In the genomic region with DNA sequence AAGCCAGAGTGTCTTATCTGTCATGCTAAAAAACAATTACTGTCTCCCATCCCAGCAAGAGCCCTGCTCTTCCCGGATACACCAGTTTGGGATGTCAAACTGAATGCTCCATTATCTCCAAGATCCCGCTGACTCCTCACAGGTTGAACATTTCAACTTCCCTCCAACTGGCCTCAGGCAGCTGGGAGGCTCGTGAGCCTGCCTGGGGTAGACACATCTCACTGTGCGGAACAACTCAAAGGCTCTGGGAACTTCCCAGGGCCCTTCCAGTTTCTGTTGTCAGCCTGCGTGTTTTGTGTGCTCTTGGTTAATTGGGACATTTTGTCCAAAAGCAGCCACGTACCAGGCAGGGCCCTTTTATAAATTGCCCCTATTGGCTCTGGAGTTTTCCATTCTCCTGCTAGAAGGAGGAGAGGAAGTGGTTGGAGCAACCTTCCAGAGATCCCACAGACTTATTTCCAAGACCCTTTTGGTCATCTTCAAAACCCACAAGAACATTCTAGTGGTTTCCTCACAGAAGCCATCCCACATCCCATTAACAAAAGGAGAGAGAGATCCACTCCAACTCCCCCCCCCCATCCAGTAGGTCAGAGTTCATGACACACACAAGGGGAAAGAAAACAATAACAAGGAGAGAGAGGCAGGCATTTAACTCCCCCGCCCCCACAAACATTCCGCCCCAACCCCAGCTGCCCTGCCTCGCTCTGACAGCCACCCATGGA, we compare ENCODE assay signal across 9 mouse cellular contexts.
DNase-seq lines count a peak whose midpoint lies in the region; ATAC-seq and TF ChIP-seq lines count a peak whose summit lies in the region.
"Had no signal": no experiment of that assay in that cellular context is flagged by ENCODE, and none has a peak within 500 bp of the region (broad histone marks: within the 10 kb centered on the region; RNA-seq: fewer than 3 reads in every experiment).

No protein-coding gene starts in this region.

- H3K36me3 ChIP-seq in lung, postnatal 0 days (ENCODE audit: insufficient read depth, low read length): no peaks in the 10 kb centered on the region
- no peaks in the 10 kb centered on the region for H3K36me3 ChIP-seq in hindbrain, embryonic 12.5 days
- H3K36me3 ChIP-seq in limb, embryonic 11.5 days (ENCODE audit: control insufficient read depth, insufficient read depth, low read length): no peaks in the 10 kb centered on the region
- H3K36me3 ChIP-seq in stomach, postnatal 0 days (ENCODE audit: control insufficient read depth, insufficient read depth, low read length): no peaks in the 10 kb centered on the region
- H3K36me3 ChIP-seq: heart, embryonic 15.5 days had no signal

- no peaks in the 10 kb centered on the region for H3K9me3 ChIP-seq in lung, postnatal 0 days (ENCODE audit: low read length)
- H3K9me3 ChIP-seq in hindbrain, embryonic 12.5 days (replicated peaks): no peaks in the 10 kb centered on the region
- no peaks in the 10 kb centered on the region for H3K9me3 ChIP-seq in limb, embryonic 11.5 days (ENCODE audit: control insufficient read depth, low read length)
- H3K9me3 ChIP-seq in stomach, postnatal 0 days (ENCODE audit: control insufficient read depth, low read length): no peaks in the 10 kb centered on the region
- H3K9me3 ChIP-seq: heart, embryonic 15.5 days had no signal

- no peak overlapping the region for H3K4me2 ChIP-seq in lung, postnatal 0 days (replicated peaks; ENCODE audit: low read depth, low read length)
- no peak overlapping the region for H3K4me2 ChIP-seq in hindbrain, embryonic 12.5 days (replicated peaks)
- no peak overlapping the region for H3K4me2 ChIP-seq in limb, embryonic 11.5 days (ENCODE audit: low read depth, severe bottlenecking)
- H3K4me2 ChIP-seq in stomach, postnatal 0 days (replicated peaks; ENCODE audit: low read depth): no peak overlapping the region
- H3K4me2 ChIP-seq: heart, embryonic 15.5 days had no signal

- peaks cover 2% of the 10 kb centered on the region; the same call in 1 of the 2 replicates for H3K4me1 ChIP-seq in lung, postnatal 0 days (ENCODE audit: insufficient read depth, low read depth, low read length)
- peaks cover 71% of the 10 kb centered on the region for H3K4me1 ChIP-seq in hindbrain, embryonic 12.5 days
- peaks cover 44% of the 10 kb centered on the region for H3K4me1 ChIP-seq in limb, embryonic 11.5 days (ENCODE audit: control insufficient read depth, insufficient read depth, low read length)
- H3K4me1 ChIP-seq in stomach, postnatal 0 days (replicated peaks; ENCODE audit: control insufficient read depth, insufficient read depth): no peaks in the 10 kb centered on the region; the same call in 1 of the 2 replicates

- TF ChIP-seq CTCF in lung, postnatal 0 days (IDR thresholded peaks at IDR 0.05): no peak
- TF ChIP-seq CTCF in stomach, postnatal 0 days (IDR thresholded peaks at IDR 0.05; ENCODE audit: low read depth): no peak

- no peaks in the 10 kb centered on the region for H3K27me3 ChIP-seq in lung, postnatal 0 days (replicated peaks; ENCODE audit: insufficient read depth, low read length)
- H3K27me3 ChIP-seq in hindbrain, embryonic 12.5 days: no peaks in the 10 kb centered on the region
- H3K27me3 ChIP-seq in limb, embryonic 11.5 days (ENCODE audit: control insufficient read depth, insufficient read depth, low read length): no peaks in the 10 kb centered on the region
- no peaks in the 10 kb centered on the region for H3K27me3 ChIP-seq in stomach, postnatal 0 days (ENCODE audit: control insufficient read depth, insufficient read depth, low read length)
- H3K27me3 ChIP-seq: heart, embryonic 15.5 days had no signal

- H3K27ac ChIP-seq in lung, postnatal 0 days (ENCODE audit: low read length): peak overlapping the region; percentile 34; the same call in 1 of the 2 replicates
- H3K27ac ChIP-seq in hindbrain, embryonic 12.5 days: peak overlapping the region; percentile 86
- peak overlapping the region; percentile 36 for H3K27ac ChIP-seq in limb, embryonic 11.5 days (replicated peaks; ENCODE audit: low read depth, low read length)
- H3K27ac ChIP-seq in stomach, postnatal 0 days (replicated peaks): 0 out of 2 replicates have a peak overlapping the region, but pooled peaks have one; percentile 3
- H3K27ac ChIP-seq: heart, embryonic 15.5 days had no signal

- ATAC-seq in lung, postnatal 0 days: peak; percentile 32
- no peak for ATAC-seq in hindbrain, embryonic 12.5 days (ENCODE audit: low FRiP score)
- ATAC-seq in limb, embryonic 11.5 days (ENCODE audit: insufficient number of reproducible peaks, low FRiP score, low TSS enrichment, low read depth): no peak
- no peak for ATAC-seq in stomach, postnatal 0 days (ENCODE audit: low FRiP score, low TSS enrichment)

- peak; percentile 25 for DNase-seq in lung, postnatal 0 days (ENCODE audit: low spot score)
- DNase-seq in lung, postnatal 10 days: no peak
- peak; percentile 45 for DNase-seq in limb, embryonic 11.5 days (ENCODE audit: low spot score)
- DNase-seq in stomach, postnatal 0 days (ENCODE audit: low spot score): no peak
- DNase-seq in ovary, postnatal 10 days (ENCODE audit: low spot score): no peak
- DNase-seq in frontal cortex, adult 2 months (ENCODE audit: extremely low spot score in 1 of 2, low spot score in 1 of 2): no peak
- DNase-seq: liver had no signal

- WGBS in lung, postnatal 0 days: 41% methylated on average over 9 of the region's 9 CpGs
- WGBS in hindbrain, embryonic 12.5 days: 12% methylated on average over 9 of the region's 9 CpGs
- 15% methylated on average over 9 of the region's 9 CpGs for WGBS in limb, embryonic 11.5 days
- WGBS in stomach, postnatal 0 days: 55% methylated on average over 9 of the region's 9 CpGs

- H3K9ac ChIP-seq in lung, postnatal 0 days (replicated peaks; ENCODE audit: low read depth): no peak overlapping the region
- H3K9ac ChIP-seq in hindbrain, embryonic 12.5 days: no peak overlapping the region
- H3K9ac ChIP-seq in limb, embryonic 11.5 days (ENCODE audit: low read length): no peak overlapping the region
- H3K9ac ChIP-seq in stomach, postnatal 0 days (ENCODE audit: low read length): no peak overlapping the region
- H3K9ac ChIP-seq: heart, embryonic 15.5 days had no signal

- H3K4me3 ChIP-seq in lung, postnatal 0 days (ENCODE audit: low read depth, low read length): no peak overlapping the region
- no peak overlapping the region for H3K4me3 ChIP-seq in hindbrain, embryonic 12.5 days
- H3K4me3 ChIP-seq in limb, embryonic 11.5 days (ENCODE audit: low read depth, low read length): no peak overlapping the region
- no peak overlapping the region for H3K4me3 ChIP-seq in stomach, postnatal 0 days (ENCODE audit: low read depth, low read length)
- H3K4me3 ChIP-seq: heart, embryonic 15.5 days had no signal

- no peak for TF ChIP-seq EP300 in lung, postnatal 0 days (IDR thresholded peaks at IDR 0.05)
- TF ChIP-seq EP300 in stomach, postnatal 0 days (optimal IDR thresholded peaks at IDR 0.05): no peak

Comparison
In these comparisons a context has a peak if more than half of its experiments do, and no peak if none do; other contexts are left out.
1. DNase-seq: peak in lung, postnatal 0 days (single experiment) and limb, embryonic 11.5 days (single experiment); none in lung, postnatal 10 days (single experiment), stomach, postnatal 0 days (single experiment), ovary, postnatal 10 days (single experiment) and frontal cortex, adult 2 months (0 of 2).
2. H3K27ac ChIP-seq: peak in every context shown above with its lines; median percentile 86 in hindbrain, embryonic 12.5 days; 36 in limb, embryonic 11.5 days; 34 in lung, postnatal 0 days; 3 in stomach, postnatal 0 days.